Mouse (Mus musculus) lung, postnatal 25 days (tissue): Measurements from ENCODE around the gene Jam2.

Source experiments
- DNase-seq: peaks from one replicate; pipeline ENCODE4 v3.0.0; 2022; ENCODE audit warnings: low spot score

Jam2 gene

GRCm38 (mm10) chr16:84774003-84774703, at the start of gene Jam2:
TSS of gene Jam2 (plus strand) at chr16:84774123.
- DNase-seq: peak; percentile 47

GRCm38 (mm10) chr16:84734806-84735165, 39.1 kb upstream of the Jam2 start:
- DNase-seq: no peak

- peak; percentile 95 for DNase-seq
These were observed 38.5 kb upstream of the Jam2 start, which contains the start of gene Mrpl39 for GRCm38 (mm10) chr16:84735166-84736105. TSS of gene Mrpl39 (minus strand) at chr16:84735742.

GRCm38 (mm10) chr16:84737358-84737757, 36.6 kb upstream of the Jam2 start:
- no peak for DNase-seq

GRCm38 (mm10) chr16:84744703-84745490, 29.0 kb upstream of the Jam2 start:
- DNase-seq: peak; percentile 1

GRCm38 (mm10) chr16:84745721-84746306, 28.1 kb upstream of the Jam2 start:
- no peak for DNase-seq

GRCm38 (mm10) chr16:84767956-84768355, 6.0 kb upstream of the Jam2 start:
- DNase-seq: no peak

- no peak for DNase-seq
These were observed 4.7 kb upstream of the Jam2 start for GRCm38 (mm10) chr16:84769182-84769581.

- no peak for DNase-seq
These were observed 4.1 kb upstream of the Jam2 start for GRCm38 (mm10) chr16:84769619-84770464.

- no peak for DNase-seq
These were observed 3.0 kb upstream of the Jam2 start for GRCm38 (mm10) chr16:84770891-84771290.

- peak; percentile 31 for DNase-seq
These were observed 2.5 kb upstream of the Jam2 start for GRCm38 (mm10) chr16:84771461-84771860.

GRCm38 (mm10) chr16:84772496-84773267, 1.2 kb upstream of the Jam2 start:
- DNase-seq: no peak

- no peak for DNase-seq
These were observed 558 bp upstream of the Jam2 start for GRCm38 (mm10) chr16:84773268-84773861.

- no peak for DNase-seq
These were observed 873 bp downstream of the Jam2 start for GRCm38 (mm10) chr16:84774761-84775231.

GRCm38 (mm10) chr16:84775356-84775755, 1.4 kb downstream of the Jam2 start:
- no peak for DNase-seq

- DNase-seq: no peak
These were observed 2.3 kb downstream of the Jam2 start for GRCm38 (mm10) chr16:84776089-84776784.

- DNase-seq: no peak
These were observed 4.5 kb downstream of the Jam2 start for GRCm38 (mm10) chr16:84778431-84778830.

GRCm38 (mm10) chr16:84778861-84779630, 5.1 kb downstream of the Jam2 start:
- no peak for DNase-seq
